Mouse (Mus musculus) embryo, embryonic 11.5 days (tissue): ENCODE data around the gene Hoxd8.

Experiments used
- DNase-seq: peaks from one replicate; pipeline ENCODE4 v3.0.0-alpha.2; 2012; ENCODE audit warnings: low read depth, low spot score

The Hoxd8 gene

GRCm38 (mm10) chr2:74733765-74734164 is 29.4 kb downstream of the Hoxd8 start:
- no peak for DNase-seq

GRCm38 (mm10) chr2:74734451-74734850 is 30.0 kb downstream of the Hoxd8 start:
- DNase-seq: no peak

GRCm38 (mm10) chr2:74734996-74735811 is 30.8 kb downstream of the Hoxd8 start:
- DNase-seq: no peak

- DNase-seq: no peak
These were observed 31.7 kb downstream of the Hoxd8 start for GRCm38 (mm10) chr2:74735851-74736687.

GRCm38 (mm10) chr2:74736688-74737577 is 32.5 kb downstream of the Hoxd8 start:
- DNase-seq: no peak

GRCm38 (mm10) chr2:74737578-74738070 is 33.2 kb downstream of the Hoxd8 start:
- DNase-seq: no peak

- DNase-seq: no peak
These were observed 34.4 kb downstream of the Hoxd8 start for GRCm38 (mm10) chr2:74738623-74739475.

- no peak for DNase-seq
These were observed 35.0 kb downstream of the Hoxd8 start for GRCm38 (mm10) chr2:74739476-74739800.

GRCm38 (mm10) chr2:74739869-74740268 is 35.5 kb downstream of the Hoxd8 start:
- DNase-seq: no peak

- DNase-seq: no peak
These were observed 36.1 kb downstream of the Hoxd8 start for GRCm38 (mm10) chr2:74740311-74741091.

GRCm38 (mm10) chr2:74741252-74741978 is 37.0 kb downstream of the Hoxd8 start:
- no peak for DNase-seq

- no peak for DNase-seq
These were observed 37.5 kb downstream of the Hoxd8 start for GRCm38 (mm10) chr2:74741979-74742277.

GRCm38 (mm10) chr2:74745540-74746297 is 41.3 kb downstream of the Hoxd8 start:
- DNase-seq: no peak

GRCm38 (mm10) chr2:74746298-74746921 is 42.0 kb downstream of the Hoxd8 start:
- no peak for DNase-seq

- no peak for DNase-seq
These were observed 42.6 kb downstream of the Hoxd8 start for GRCm38 (mm10) chr2:74747006-74747405.

GRCm38 (mm10) chr2:74747661-74748141 is 43.3 kb downstream of the Hoxd8 start:
- DNase-seq: no peak

GRCm38 (mm10) chr2:74748436-74748995 is 44.1 kb downstream of the Hoxd8 start:
- DNase-seq: no peak
